Mouse (Mus musculus): ENCODE data around the gene Telo2. TPM values are rescaled to one million over a fixed set of nuclear protein-coding genes. Genes with fewer than 3 reads are reported as not detected.

Gene Telo2
- polyA plus RNA-seq, 1 experiment from 2014 or later = 54.6 TPM

DNA sequence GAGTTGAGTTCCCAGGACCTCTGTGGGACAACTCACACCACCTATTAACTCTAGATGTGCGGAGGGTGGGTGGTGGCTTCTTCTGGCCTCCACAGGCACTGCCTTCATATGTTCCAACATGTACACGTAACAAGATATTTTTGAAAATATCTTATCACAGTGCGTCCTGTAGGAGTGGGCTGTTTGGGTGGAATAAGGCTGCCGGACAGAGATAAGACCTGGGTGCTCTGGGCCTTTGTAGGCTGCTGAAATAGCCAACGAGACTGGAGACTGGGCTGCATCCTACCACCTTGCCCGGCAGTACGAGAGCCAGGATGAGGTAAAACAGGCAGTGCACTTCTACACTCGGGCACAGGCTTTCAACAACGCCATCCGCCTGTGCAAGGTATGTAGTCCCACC, 26.6 kb downstream of the Telo2 start:
- peaks cover 57% of the 10 kb centered on the region for H3K36me3 ChIP-seq (replicated peaks)
- 93% methylated on average over 10 of the region's 10 CpGs for WGBS
- no peaks in the 10 kb centered on the region for H3K9me3 ChIP-seq

GRCm38 (mm10) chr17:25086724-25087123, 29.0 kb downstream of the Telo2 start:
- 95% methylated on average over 7 of the region's 7 CpGs for WGBS
- H3K4me3 ChIP-seq = no peak overlapping the region

More for the DNA sequence above, 26.6 kb downstream of the Telo2 start:
- Histone ChIP-seq H3K4me1 (peaks cover 3% of the 10 kb centered on the region), H3K4me3 (no peak overlapping the region), H3K27ac (peak overlapping the region; percentile 4; the same call in 1 of the 2 replicates), H3K27me3 (ENCODE audit: poor library complexity, severe bottlenecking) (no peaks in the 10 kb centered on the region)
- DNase-seq (ENCODE audit: extremely low spot score, low spot score) = no peak

DNA sequence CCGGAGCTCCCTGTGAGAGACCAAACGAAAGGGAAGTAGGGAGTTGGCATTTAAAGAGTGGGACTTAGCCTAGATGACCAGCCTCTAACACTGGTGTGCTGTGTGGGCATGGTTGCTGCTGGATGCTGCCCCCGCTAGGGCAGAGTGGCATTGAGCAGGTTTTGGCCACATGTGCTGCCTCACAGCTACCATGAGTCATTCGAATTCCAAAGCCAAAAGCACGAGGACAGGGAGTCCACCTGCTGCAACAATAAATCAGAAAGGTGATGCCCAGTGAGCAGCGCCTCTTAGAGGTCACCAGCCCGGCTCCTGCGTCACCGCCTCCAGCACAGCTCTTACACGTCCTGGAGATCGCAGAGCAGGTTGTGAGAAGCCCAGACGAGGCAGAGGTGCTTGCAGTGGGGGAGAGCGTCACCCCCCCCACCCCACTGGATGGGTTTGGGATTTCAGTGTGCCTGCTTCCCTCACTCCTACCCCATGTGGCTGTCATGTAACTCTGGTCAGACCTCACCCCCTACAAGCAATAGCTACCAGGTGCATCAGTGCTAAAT, 30.9 kb downstream of the Telo2 start:
- Histone ChIP-seq H3K27me3 (ENCODE audit: poor library complexity, severe bottlenecking) (no peaks in the 10 kb centered on the region), H3K4me3 (no peak overlapping the region), H3K36me3 (replicated peaks) (peaks cover 37% of the 10 kb centered on the region), H3K9me3 (no peaks in the 10 kb centered on the region), H3K27ac (peak overlapping the region; percentile 85), H3K4me1 (peaks cover 16% of the 10 kb centered on the region)
- DNase-seq (ENCODE audit: extremely low spot score, low spot score) = no peak
- 84% methylated on average over 13 of the region's 13 CpGs for whole genome bisulfite sequencing

More at GRCm38 (mm10) chr17:25086724-25087123, 29.0 kb downstream of the Telo2 start:
- Histone ChIP-seq H3K36me3 (replicated peaks) (peaks cover 37% of the 10 kb centered on the region), H3K4me1 (peaks cover 16% of the 10 kb centered on the region), H3K27ac (0 out of 2 replicates have a peak overlapping the region, but pooled peaks have one; percentile 15), H3K9me3 (no peaks in the 10 kb centered on the region), H3K27me3 (ENCODE audit: poor library complexity, severe bottlenecking) (no peaks in the 10 kb centered on the region)
- no peak for DNase-seq (ENCODE audit: extremely low spot score, low spot score)

DNA sequence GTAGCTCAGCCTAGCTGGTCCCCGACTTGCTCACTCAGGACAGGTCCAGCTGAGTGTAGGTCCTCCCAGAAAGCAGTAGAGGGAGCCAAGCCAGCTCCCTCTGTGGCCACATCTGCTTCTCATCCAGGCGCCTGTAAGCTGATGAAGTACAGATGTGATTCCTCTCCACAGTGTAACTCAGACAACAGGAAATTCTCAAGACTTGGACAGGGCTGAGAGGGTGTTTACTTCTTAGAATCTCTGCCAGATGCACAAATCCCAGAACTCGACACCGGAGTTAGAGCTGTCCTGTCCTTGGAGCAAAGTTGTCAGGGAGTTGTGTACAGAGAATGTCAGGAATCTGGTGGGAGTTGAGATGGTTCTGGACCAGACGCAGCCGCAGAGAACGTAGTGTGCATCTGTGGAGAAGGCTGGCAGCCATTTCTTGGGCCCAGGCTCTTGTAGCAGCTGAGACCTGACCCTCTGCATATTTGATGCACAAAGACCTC, 32.3 kb downstream of the Telo2 start, which contains the start of gene Tmem204:
TSS of gene Tmem204 (minus strand) at position 148 of the 488 bp plus-strand sequence.
- Histone ChIP-seq H3K4me1 (peaks cover 16% of the 10 kb centered on the region), H3K27ac (peak within 1 kb of the TSS; percentile 85), H3K9me3 (no peaks in the 10 kb centered on the region), H3K36me3 (replicated peaks) (peaks cover 25% of the 10 kb centered on the region), H3K4me3 (no peak within 1 kb of the TSS), H3K27me3 (ENCODE audit: poor library complexity, severe bottlenecking) (no peaks in the 10 kb centered on the region)
- WGBS = 68% methylated on average over 7 of the region's 7 CpGs
- DNase-seq (ENCODE audit: extremely low spot score, low spot score) = peak; percentile 63

DNA sequence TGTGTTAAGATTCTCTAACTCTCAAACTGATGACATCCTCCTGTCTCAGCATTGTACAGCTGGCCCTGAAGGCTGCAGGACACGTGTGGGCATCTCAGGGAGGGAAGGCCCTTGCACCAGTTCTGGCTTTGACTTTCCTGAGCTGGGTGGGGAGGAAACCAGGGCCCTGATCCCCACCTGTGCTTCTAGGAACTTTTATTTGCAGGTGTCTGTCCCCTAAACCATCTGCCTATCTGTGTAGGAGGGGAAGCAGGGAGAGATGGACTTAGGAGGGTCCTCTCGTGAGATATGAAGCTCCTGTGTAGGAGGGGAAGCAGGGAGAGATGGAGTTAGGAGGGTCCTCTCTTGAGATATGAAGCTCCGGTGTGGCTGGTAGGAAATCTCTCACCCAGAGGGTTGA, 32.9 kb downstream of the Telo2 start:
- WGBS = 68% methylated on average over 3 of the region's 3 CpGs
- Histone ChIP-seq H3K27me3 (ENCODE audit: poor library complexity, severe bottlenecking) (no peaks in the 10 kb centered on the region), H3K9me3 (no peaks in the 10 kb centered on the region), H3K4me1 (peaks cover 16% of the 10 kb centered on the region), H3K27ac (peak overlapping the region; percentile 85), H3K36me3 (replicated peaks) (peaks cover 20% of the 10 kb centered on the region), H3K4me3 (no peak overlapping the region)
- no peak for DNase-seq (ENCODE audit: extremely low spot score, low spot score)

DNA sequence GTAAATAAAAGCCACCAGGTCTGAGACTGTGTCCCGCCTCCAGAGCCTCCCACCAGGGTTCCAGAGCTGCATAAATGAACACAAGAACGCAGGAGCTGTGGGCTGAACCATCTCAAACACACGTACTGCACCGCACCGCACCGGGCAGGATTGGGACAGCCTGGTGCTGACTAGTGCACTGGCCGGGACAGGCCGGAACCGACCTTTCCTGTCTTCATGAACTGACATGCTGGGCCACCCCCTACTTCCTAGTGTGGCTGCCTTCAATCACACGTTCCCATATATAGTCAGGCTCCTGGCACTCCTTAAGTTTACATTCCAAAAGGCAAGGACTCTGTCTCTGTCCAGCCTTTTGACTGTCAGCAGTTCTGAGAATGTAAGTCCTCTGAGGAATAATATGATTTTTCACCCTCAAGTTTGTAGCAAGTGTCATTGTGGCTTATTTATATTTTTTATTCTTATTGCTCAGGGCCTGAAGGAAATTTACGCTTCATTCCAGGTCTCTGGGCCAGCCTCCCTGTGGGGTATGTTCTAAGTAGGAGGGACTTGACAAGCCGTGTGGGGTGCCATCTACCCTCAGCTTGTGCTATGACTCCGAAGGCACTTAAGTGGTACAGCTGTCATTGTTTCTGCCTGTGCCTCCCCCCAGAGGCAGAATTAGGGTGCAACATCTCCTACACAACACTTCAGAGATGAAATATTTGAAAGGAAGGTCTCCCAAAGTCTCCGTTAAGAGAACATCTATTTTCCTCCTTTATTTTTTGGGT, 33.5 kb downstream of the Telo2 start:
- no peaks in the 10 kb centered on the region for H3K27me3 ChIP-seq (ENCODE audit: poor library complexity, severe bottlenecking)
- H3K27ac ChIP-seq = peak overlapping the region; percentile 85; the same call in 1 of the 2 replicates
- no peaks in the 10 kb centered on the region for H3K9me3 ChIP-seq
- no peak overlapping the region for H3K4me3 ChIP-seq
- DNase-seq (ENCODE audit: extremely low spot score, low spot score) = no peak
- peaks cover 14% of the 10 kb centered on the region; the same call in 1 of the 2 replicates for H3K36me3 ChIP-seq (replicated peaks)
- peaks cover 16% of the 10 kb centered on the region for H3K4me1 ChIP-seq
- WGBS = 82% methylated on average over 14 of the region's 14 CpGs

DNA sequence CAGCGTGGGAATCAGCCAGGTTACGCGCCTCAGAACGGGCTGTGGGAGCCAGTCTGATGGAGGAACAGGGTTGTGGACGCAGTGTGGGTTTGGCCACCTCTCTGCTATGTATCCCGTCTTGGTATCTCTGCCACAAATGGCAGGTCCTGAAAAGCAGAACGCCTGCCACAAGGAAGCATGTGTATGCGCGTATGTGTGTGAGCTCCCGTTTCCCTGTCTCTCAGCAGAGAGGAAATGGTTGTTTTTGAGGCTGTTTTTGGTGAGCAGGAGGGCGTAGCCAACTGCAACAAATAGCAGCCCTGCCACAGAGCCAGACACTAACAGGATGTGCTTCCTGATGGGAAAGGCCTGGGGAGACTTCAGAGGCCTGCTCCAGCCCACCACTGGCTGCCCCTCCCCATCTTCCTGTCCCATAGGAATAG, 34.8 kb downstream of the Telo2 start:
- Histone ChIP-seq H3K27ac (peak overlapping the region; percentile 72), H3K27me3 (ENCODE audit: poor library complexity, severe bottlenecking) (no peaks in the 10 kb centered on the region), H3K4me3 (peak overlapping the region; percentile 36), H3K36me3 (replicated peaks) (peaks cover 13% of the 10 kb centered on the region; the same call in 1 of the 2 replicates), H3K4me1 (peaks cover 16% of the 10 kb centered on the region), H3K9me3 (no peaks in the 10 kb centered on the region)
- no peak for DNase-seq (ENCODE audit: extremely low spot score, low spot score)
- WGBS = 78% methylated on average over 11 of the region's 11 CpGs

DNA sequence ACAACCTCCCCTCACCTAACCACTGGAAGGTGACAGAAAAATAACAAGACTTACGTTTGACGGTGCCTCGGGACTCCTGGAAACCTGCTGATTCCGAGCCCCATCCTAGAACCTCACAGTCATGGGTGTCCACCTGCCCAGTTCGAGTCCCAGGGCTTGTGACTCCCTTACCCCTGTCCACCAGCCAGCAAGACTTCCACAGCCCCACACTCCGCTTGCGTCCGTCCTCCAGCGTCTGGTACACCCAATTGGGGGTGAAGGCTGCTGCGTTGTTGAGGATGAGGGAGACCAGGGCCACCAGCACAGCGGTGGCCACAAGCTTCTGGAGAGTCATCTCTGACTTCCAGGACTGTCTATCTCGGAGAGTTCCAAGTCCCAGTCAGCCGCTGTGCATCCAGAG, 35.6 kb downstream of the Telo2 start:
- Histone ChIP-seq H3K27ac (peak overlapping the region; percentile 72), H3K9me3 (no peaks in the 10 kb centered on the region), H3K36me3 (replicated peaks) (peaks cover 13% of the 10 kb centered on the region; the same call in 1 of the 2 replicates), H3K4me1 (peaks cover 16% of the 10 kb centered on the region), H3K4me3 (peak overlapping the region; percentile 36), H3K27me3 (ENCODE audit: poor library complexity, severe bottlenecking) (no peaks in the 10 kb centered on the region)
- no peak for DNase-seq (ENCODE audit: extremely low spot score, low spot score)
- WGBS = 86% methylated on average over 13 of the region's 13 CpGs

GRCm38 (mm10) chr17:25077771-25078372, 37.9 kb downstream of the Telo2 start:
- 91% methylated on average over 13 of the region's 13 CpGs for WGBS

GRCm38 (mm10) chr17:25076906-25077305, 38.9 kb downstream of the Telo2 start:
- no peak overlapping the region for H3K27ac ChIP-seq
- H3K27me3 ChIP-seq (ENCODE audit: poor library complexity, severe bottlenecking) = no peaks in the 10 kb centered on the region
- DNase-seq (ENCODE audit: extremely low spot score, low spot score) = no peak
- no peaks in the 10 kb centered on the region; the same call in 1 of the 2 replicates for H3K4me1 ChIP-seq
- no peak overlapping the region for H3K4me3 ChIP-seq
- H3K36me3 ChIP-seq (replicated peaks) = peaks cover 17% of the 10 kb centered on the region; the same call in 1 of the 2 replicates
- no peaks in the 10 kb centered on the region for H3K9me3 ChIP-seq
- 87% methylated on average over 4 of the region's 4 CpGs for WGBS

More at GRCm38 (mm10) chr17:25077771-25078372, 37.9 kb downstream of the Telo2 start:
- Histone ChIP-seq H3K36me3 (replicated peaks) (peaks cover 14% of the 10 kb centered on the region; the same call in 1 of the 2 replicates), H3K4me1 (peaks cover 2% of the 10 kb centered on the region), H3K27me3 (ENCODE audit: poor library complexity, severe bottlenecking) (no peaks in the 10 kb centered on the region), H3K27ac (no peak overlapping the region), H3K4me3 (peak overlapping the region; percentile 36), H3K9me3 (no peaks in the 10 kb centered on the region)
- no peak for DNase-seq (ENCODE audit: extremely low spot score, low spot score)

GRCm38 (mm10) chr17:25068690-25069089, 47.1 kb downstream of the Telo2 start:
- 74% methylated on average over 2 of the region's 2 CpGs for WGBS
- Histone ChIP-seq H3K27me3 (ENCODE audit: poor library complexity, severe bottlenecking) (no peaks in the 10 kb centered on the region), H3K27ac (no peak overlapping the region), H3K36me3 (replicated peaks) (peaks cover 25% of the 10 kb centered on the region), H3K4me1 (no peaks in the 10 kb centered on the region; the same call in 1 of the 2 replicates), H3K9me3 (no peaks in the 10 kb centered on the region), H3K4me3 (no peak overlapping the region)
- no peak for DNase-seq (ENCODE audit: extremely low spot score, low spot score)

- 82% methylated on average over 8 of the region's 8 CpGs for WGBS
- H3K4me3 ChIP-seq = no peak overlapping the region
- H3K27me3 ChIP-seq (ENCODE audit: poor library complexity, severe bottlenecking) = no peaks in the 10 kb centered on the region
- no peaks in the 10 kb centered on the region for H3K9me3 ChIP-seq
- H3K36me3 ChIP-seq (replicated peaks) = peaks cover 27% of the 10 kb centered on the region
- H3K27ac ChIP-seq = no peak overlapping the region
- no peak for DNase-seq (ENCODE audit: extremely low spot score, low spot score)
- H3K4me1 ChIP-seq = no peaks in the 10 kb centered on the region; the same call in 1 of the 2 replicates
Measured at GRCm38 (mm10) chr17:25067442-25067851, 48.3 kb downstream of the Telo2 start.

Data from forebrain, embryonic 10.5 days (tissue).